Mouse (Mus musculus) cerebellum, postnatal 36 days (tissue): ENCODE measurements around the gene Map4k4.

Experiments used
- DNase-seq, 2 experiments: peaks; one replicate each; pipeline ENCODE4 v3.0.0; 2021 to 2022; ENCODE audit warnings: mixed read lengths in 2 of 2

The Map4k4 gene

DNA sequence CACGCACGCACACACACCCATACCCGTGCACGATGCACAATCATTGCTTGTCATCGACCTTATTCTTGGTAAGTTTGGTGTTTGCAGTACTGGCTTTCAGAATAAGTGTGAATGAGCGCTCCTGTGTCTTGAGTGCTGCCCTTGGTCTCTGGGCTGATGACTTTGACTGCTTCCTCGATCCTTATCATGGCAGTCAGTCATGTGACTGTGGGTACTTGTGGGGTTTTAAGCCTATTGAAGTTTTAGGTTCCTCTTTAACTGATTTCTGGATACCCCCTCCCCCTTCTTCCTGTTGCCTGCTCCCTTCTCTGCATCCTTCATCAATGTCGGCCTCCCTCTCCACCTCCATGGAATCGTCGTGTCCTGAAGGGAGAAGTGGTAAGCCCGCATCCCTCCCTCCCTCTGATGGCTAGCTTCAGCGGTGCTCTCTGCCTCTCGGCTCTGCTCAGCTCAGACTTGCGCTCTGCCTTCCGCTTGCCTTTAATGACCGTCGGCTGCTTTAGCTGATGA lies 107.3 kb downstream of the Map4k4 start:
- no peak for DNase-seq

GRCm38 (mm10) chr1:40012696-40013095 lies 112.0 kb downstream of the Map4k4 start:
- no peak for DNase-seq

- DNase-seq, result peak; percentile 38 to 52
Measured at GRCm38 (mm10) chr1:40015066-40015678, 114.5 kb downstream of the Map4k4 start.

DNA sequence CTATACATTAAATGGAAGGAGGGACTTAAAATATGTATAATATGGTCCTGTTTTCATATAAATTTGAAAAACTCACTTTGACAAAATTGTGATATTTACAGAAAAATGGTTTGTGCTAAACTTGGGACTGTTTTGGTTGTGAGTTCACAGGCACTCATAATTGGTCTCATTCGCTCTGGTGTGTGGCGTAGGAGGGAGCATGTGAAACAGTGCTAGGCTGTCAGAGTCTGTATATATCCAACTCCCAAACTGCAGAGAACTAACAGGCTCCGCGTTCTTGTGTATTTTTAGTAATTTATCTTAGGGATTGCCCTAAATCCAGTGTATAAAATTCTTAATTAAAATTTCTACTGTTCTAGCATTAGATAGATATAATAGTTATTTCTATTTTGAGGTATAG lies 120.9 kb downstream of the Map4k4 start:
- DNase-seq, result no peak

- DNase-seq, result no peak
Measured at GRCm38 (mm10) chr1:40022472-40023135, 121.9 kb downstream of the Map4k4 start.

DNA sequence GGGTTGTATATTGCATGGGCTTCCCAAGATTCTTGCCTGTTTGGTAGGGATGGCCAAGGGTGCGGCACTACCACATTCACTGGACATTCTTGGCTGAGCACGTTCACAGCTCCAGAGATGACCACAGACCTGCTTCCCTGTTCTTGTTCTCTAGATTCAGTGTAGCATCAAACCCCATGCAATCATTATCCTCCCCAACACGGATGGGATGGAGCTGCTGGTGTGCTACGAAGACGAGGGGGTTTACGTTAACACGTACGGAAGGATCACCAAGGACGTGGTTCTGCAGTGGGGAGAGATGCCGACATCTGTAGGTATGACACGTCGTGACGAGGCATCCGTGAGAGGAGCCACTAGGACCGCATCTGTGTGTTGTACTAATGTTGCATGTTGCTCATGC lies 122.5 kb downstream of the Map4k4 start:
- DNase-seq, result no peak

- no peak for DNase-seq
Measured at GRCm38 (mm10) chr1:40023748-40024147, 123.0 kb downstream of the Map4k4 start.

GRCm38 (mm10) chr1:40024554-40025320 lies 124.0 kb downstream of the Map4k4 start:
- DNase-seq, result no peak

DNA sequence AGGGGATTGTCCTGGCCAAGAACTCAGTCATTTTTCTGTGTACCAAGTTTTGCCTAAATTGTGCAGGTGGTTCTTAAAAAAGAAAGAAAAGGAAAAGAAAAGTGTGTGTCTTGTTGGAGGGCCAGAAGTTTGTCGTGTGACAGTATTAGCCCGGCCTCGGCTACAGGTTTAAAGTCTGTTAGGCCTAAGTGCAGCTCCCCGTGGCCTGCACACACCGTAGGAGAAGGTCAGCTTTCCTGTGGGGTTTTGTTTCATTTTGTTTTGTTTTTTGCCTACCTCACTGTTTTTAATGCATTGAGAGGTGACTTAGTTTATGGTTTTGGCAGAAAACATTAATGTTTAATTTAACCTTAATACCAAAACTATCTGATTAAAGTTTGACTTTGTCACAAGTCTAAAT lies 124.7 kb downstream of the Map4k4 start:
- DNase-seq, result no peak

DNA sequence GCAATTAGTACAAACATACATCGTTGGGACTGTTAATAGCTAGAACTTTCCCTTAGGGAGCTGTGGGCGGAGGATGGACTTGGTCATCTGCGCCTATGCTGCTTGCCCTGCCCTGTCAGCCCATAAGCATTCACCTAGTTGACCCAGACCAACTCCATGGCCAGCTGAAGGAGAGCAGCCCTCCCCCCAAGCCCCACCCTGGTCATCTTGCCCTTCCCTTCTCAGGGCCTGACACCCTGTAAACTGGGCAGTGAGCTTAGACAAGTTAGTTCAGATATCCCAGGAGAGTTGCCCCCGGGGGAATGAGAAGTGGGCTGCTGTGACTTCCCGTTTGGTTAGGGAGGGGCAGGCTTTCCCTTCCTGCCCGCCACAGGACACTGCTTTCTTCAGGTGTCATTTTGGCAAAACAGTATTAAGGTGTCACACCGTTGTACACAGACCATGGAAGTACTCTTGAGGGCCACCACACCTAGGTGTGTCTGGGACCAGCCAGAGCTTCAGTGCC lies 126.5 kb downstream of the Map4k4 start:
- DNase-seq, result no peak

DNA sequence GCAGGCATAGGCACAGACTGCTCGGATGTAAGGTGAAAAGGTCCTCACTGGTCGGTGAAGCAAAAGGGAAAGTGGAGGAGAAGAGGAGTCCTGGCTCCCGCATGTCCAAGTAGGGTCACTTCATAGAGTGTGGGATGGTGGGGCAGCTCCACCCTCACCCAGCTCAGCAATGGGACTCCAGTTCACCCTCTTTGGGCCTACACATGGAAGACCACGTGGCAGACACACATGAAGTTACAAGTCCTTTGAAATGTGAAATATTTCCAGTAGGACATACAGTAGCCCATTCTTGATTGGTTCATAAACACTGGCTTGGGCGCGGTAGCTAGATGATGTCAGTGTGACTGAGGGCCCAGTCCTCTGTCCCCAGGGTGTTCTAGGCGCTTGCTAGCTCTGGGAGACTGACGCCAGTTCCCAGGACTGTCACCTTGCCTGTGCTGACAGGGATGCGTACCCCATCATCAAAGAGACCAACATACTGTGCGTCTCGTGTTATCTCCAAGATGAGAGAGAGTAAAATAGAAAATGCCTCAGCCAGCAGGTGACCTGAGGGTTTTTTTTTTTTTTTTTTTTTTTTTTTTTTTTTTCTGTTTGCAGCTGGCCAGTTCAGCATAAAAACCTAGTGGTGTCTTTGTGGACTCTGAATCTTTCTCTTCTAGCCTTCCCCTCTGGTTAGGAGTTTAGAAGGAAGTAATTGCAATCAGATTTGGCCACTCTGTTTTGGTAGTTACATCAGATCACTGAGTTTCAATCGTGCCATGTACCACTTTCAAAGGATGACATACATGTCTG lies 127.7 kb downstream of the Map4k4 start:
- no peak for DNase-seq

DNA sequence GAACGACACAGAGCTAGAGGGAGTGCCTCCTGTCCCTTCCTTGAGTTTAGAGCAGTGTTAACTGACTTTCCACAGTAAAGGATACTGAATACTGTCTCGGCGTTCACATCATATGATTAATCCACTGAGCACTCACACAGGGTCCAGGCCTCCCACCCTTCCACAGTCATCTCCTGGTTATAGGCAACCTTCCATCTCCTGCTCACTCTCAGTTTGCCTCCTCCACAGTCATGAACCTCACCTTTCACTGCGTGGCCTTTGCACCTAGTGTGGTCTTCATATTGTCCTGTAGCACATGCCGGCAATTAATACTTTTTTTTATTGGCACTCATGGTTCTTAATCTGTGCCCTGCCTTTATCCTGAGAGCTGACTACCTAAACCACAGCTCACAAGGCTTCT lies 128.9 kb downstream of the Map4k4 start:
- no peak for DNase-seq

GRCm38 (mm10) chr1:40030287-40030975 lies 129.7 kb downstream of the Map4k4 start:
- DNase-seq, result no peak

DNA sequence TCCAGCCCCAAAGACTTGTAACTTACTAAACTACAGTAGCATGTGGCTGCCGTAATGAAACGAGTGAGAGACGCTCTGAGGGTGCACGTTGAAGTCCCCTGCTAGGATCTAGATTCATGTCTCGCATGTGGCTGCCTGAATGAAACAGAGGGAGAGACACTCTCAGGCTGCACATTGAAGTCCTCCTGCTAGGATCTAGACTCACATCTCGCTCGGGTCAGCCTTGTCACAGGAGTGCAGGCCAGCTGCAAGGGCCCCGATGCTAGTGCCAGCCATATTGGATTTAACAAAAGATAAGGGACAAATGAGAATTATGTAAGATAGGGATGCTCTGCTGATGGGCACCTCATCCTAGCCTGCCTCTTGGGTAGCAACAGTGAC lies 130.3 kb downstream of the Map4k4 start:
- no peak for DNase-seq

DNA sequence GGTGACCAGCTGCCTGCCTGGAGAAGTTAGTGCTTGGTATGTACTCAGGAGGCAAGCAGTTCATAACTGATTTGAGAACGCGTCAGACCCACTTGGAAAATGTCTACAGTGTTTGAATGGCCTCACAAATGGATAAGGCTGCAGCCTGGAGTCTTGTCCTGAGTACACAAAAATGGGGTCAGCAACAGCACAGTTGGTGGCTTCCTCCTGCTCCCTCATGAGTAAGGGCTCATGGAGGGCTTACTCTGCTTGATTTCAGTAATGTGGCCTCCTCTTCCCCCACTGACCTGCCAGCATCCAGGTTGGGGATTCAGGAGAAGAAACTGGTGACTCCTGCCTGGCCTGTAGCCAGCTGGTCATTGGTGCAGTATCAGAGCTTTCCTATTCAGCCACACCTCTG lies 130.9 kb downstream of the Map4k4 start:
- DNase-seq, result no peak

GRCm38 (mm10) chr1:40033315-40033714 lies 132.6 kb downstream of the Map4k4 start:
- DNase-seq, result no peak

- DNase-seq, result peak; percentile 24 to 26
Measured at GRCm38 (mm10) chr1:40033743-40034420, 133.2 kb downstream of the Map4k4 start.

DNA sequence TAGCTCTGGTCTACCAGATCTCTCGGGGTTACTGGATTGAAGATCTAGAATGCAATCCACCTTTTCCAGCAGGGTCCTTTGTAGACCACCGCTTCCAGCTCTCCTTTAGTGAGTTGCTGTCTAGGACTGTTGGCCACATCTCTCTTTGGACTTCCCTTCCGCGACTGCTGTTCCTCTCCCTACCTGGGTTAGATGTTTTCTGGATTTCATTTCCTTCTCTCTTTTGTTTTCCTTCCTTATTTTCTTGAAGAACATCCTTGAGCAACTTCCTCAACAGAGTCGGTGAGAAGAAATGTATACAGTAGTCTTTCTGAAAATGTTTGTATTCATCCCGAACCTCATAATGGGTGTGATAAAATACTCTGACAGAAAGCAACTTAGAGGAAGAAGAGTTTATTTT lies 137.1 kb downstream of the Map4k4 start:
- DNase-seq, result no peak

- DNase-seq, result no peak
Measured at GRCm38 (mm10) chr1:40045686-40046085, 145.0 kb downstream of the Map4k4 start.

- no peak for DNase-seq
Measured at GRCm38 (mm10) chr1:40046600-40046999, 145.9 kb downstream of the Map4k4 start.

DNA sequence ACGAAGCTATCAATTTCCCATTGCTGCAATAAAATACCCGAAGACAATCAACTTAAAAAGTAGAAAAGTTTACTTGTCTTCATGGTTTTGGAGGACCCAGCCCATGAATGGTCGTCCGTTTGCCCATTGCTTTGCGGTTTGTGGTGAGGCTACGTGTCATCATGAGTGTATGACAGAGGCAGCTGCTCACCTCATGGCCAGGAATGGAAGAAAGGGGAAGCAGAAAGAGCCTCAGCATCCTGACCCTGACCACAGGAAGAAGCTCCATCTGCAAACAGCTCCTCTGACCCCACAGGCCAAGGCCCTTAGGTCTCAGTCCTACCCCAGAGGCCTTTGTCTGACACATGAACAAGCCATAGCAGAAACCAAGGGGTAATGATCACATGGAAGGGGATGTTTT lies 150.4 kb downstream of the Map4k4 start:
- DNase-seq, result no peak

DNA sequence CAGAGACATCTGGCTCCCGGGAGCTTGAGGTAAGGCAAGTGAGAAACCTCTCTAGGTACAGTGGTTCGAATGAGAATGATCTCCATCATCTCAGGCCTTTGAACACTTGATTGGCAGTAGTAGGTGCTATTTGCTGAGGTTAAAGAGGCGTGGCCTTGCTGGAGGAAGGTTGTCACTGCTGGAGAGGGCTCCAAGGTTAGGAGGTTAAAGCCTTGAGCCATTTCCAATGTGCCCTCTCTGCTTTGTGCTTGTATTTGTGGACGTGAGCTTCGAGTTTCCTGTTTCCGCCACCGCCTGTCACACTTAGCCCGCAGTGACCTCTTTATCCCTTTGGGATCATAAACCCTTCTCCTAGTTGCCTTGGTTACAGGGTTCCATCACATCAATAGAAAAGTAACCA lies 151.4 kb downstream of the Map4k4 start:
- no peak for DNase-seq
